Mouse (Mus musculus) hindbrain, embryonic 14.5 days (tissue): ENCODE measurements at regions not wholly inside any gene's neighbourhood (a gene's known extent, or its start where the extent isn't known, plus 50 kb on each side); places are given as distances from the start of the nearest gene placed in this dataset.

Experiments
- ATAC-seq: fragments of 200-750 bp; cut with Nextera tagmentation; 2 replicates; pipeline ENCODE4 v1.8.0; 2017; ENCODE audit warnings: moderate number of reproducible peaks, mild to moderate bottlenecking, moderate TSS enrichment, moderate library complexity; ENCODE audit not compliant: low FRiP score
- DNase-seq: peaks from one replicate; pipeline ENCODE4 v3.0.0-alpha.2; 2015; ENCODE audit warnings: low spot score
- H3K27ac ChIP-seq: fragments of 300-500 bp; sonication (generic); 2 replicates; pipeline ENCODE4 v1.5.1; 2014; ENCODE audit warnings: mild to moderate bottlenecking, moderate library complexity
- H3K27me3 ChIP-seq: fragments of 300-500 bp; sonication (generic); 2 replicates; pipeline ENCODE4 v1.6.1; 2014; ENCODE audit warnings: mild to moderate bottlenecking, low read length, mixed read lengths; ENCODE audit not compliant: control insufficient read depth, insufficient read depth
- H3K36me3 ChIP-seq: fragments of 300-500 bp; sonication (generic); replicated peaks from 2 replicates; pipeline ENCODE4 v1.6.1; 2014; ENCODE audit not compliant: control insufficient read depth, insufficient read depth
- H3K4me1 ChIP-seq: fragments of 300-500 bp; sonication (generic); replicated peaks from 2 replicates; pipeline ENCODE4 v1.6.1; 2014; ENCODE audit warnings: antibody characterized with exemption, low read length, mixed read lengths; ENCODE audit not compliant: control insufficient read depth, insufficient read depth
- H3K4me2 ChIP-seq: fragments of 300-500 bp; sonication (generic); replicated peaks from 2 replicates; pipeline ENCODE4 v1.6.1; 2014; ENCODE audit warnings: mild to moderate bottlenecking, moderate library complexity
- H3K4me3 ChIP-seq: fragments of 300-500 bp; sonication (generic); replicated peaks from 2 replicates; pipeline ENCODE4 v1.5.1; 2014; ENCODE audit warnings: mild to moderate bottlenecking, low read length
- H3K9ac ChIP-seq: fragments of 300-500 bp; sonication (generic); 2 replicates; pipeline ENCODE4 v1.6.1; 2014
- H3K9me3 ChIP-seq: fragments of 300-500 bp; sonication (generic); 2 replicates; pipeline ENCODE4 v1.6.1; 2016; ENCODE audit warnings: low read length; ENCODE audit not compliant: control insufficient read depth
- WGBS: fragments of 180-500 bp; shearing (Covaris S2); extraction: QIAGEN DNeasy Blood & Tissue Kit; methylation state at CpG from one replicate; pipeline ENCODE4 v1.1.7; 2014; 5-methylcytosine and 5-hydroxymethylcytosine counted together

- DNase-seq: peak; percentile 37
- H3K9ac ChIP-seq: no peak overlapping the region
- no peaks in the 10 kb centered on the region for H3K4me1 ChIP-seq
- H3K9me3 ChIP-seq: no peaks in the 10 kb centered on the region
- ATAC-seq: peak; percentile 62; the same call in 1 of the 2 replicates
- H3K27ac ChIP-seq: no peak overlapping the region
- no peak overlapping the region for H3K4me3 ChIP-seq
- WGBS: 61% methylated on average over 2 of the region's 2 CpGs
- H3K36me3 ChIP-seq: no peaks in the 10 kb centered on the region
- H3K27me3 ChIP-seq: no peaks in the 10 kb centered on the region
- H3K4me2 ChIP-seq: no peak overlapping the region
Measured at GRCm38 (mm10) chr5:97582509-97582908, 125.7 kb upstream of the Gk2 start.

GRCm38 (mm10) chr5:97565486-97565885, 108.7 kb upstream of the Gk2 start:
- 83% methylated on average over 5 of the region's 5 CpGs for WGBS
- ATAC-seq: no peak
- Histone ChIP-seq H3K4me1 (no peaks in the 10 kb centered on the region), H3K36me3 (no peaks in the 10 kb centered on the region), H3K27me3 (no peaks in the 10 kb centered on the region), H3K4me3 (no peak overlapping the region), H3K27ac (no peak overlapping the region), H3K9me3 (no peaks in the 10 kb centered on the region), H3K4me2 (no peak overlapping the region), H3K9ac (no peak overlapping the region)
- no peak for DNase-seq

GRCm38 (mm10) chr5:97563724-97564123, 106.9 kb upstream of the Gk2 start:
- H3K4me3 ChIP-seq: no peak overlapping the region
- 77% methylated on average over 6 of the region's 6 CpGs for WGBS
- H3K4me1 ChIP-seq: no peaks in the 10 kb centered on the region
- ATAC-seq (no peak), DNase-seq (no peak)
- H3K27me3 ChIP-seq: no peaks in the 10 kb centered on the region
- H3K36me3 ChIP-seq: no peaks in the 10 kb centered on the region
- no peak overlapping the region for H3K27ac ChIP-seq
- H3K4me2 ChIP-seq: no peak overlapping the region
- no peak overlapping the region for H3K9ac ChIP-seq
- no peaks in the 10 kb centered on the region for H3K9me3 ChIP-seq

- 84% methylated on average over 6 of the region's 6 CpGs for WGBS
- no peaks in the 10 kb centered on the region for H3K27me3 ChIP-seq
Measured at GRCm38 (mm10) chr5:97554274-97554673, 97.5 kb upstream of the Gk2 start.

GRCm38 (mm10) chr5:97553122-97553521, 96.3 kb upstream of the Gk2 start:
- H3K9ac ChIP-seq: no peak overlapping the region
- WGBS: 62% methylated on average over 3 of the region's 3 CpGs
- H3K36me3 ChIP-seq: no peaks in the 10 kb centered on the region
- H3K27me3 ChIP-seq: no peaks in the 10 kb centered on the region
- ATAC-seq: no peak
- no peaks in the 10 kb centered on the region for H3K9me3 ChIP-seq
- no peak overlapping the region for H3K27ac ChIP-seq
- no peak for DNase-seq
- H3K4me3 ChIP-seq: no peak overlapping the region
- no peaks in the 10 kb centered on the region for H3K4me1 ChIP-seq
- no peak overlapping the region for H3K4me2 ChIP-seq

More at GRCm38 (mm10) chr5:97554274-97554673, 97.5 kb upstream of the Gk2 start:
- Histone ChIP-seq H3K4me3 (no peak overlapping the region), H3K9ac (no peak overlapping the region), H3K27ac (no peak overlapping the region), H3K4me1 (no peaks in the 10 kb centered on the region), H3K9me3 (no peaks in the 10 kb centered on the region), H3K4me2 (no peak overlapping the region), H3K36me3 (no peaks in the 10 kb centered on the region)
- ATAC-seq (no peak), DNase-seq (no peak)

GRCm38 (mm10) chr5:97537492-97538257, 80.9 kb upstream of the Gk2 start:
- DNase-seq (no peak), ATAC-seq (peak; percentile 66; the same call in 1 of the 2 replicates)
- no peak overlapping the region for H3K4me3 ChIP-seq
- H3K4me2 ChIP-seq: no peak overlapping the region
- peaks cover 3% of the 10 kb centered on the region; the same call in 1 of the 2 replicates for H3K27me3 ChIP-seq
- H3K4me1 ChIP-seq: no peaks in the 10 kb centered on the region
- no peaks in the 10 kb centered on the region for H3K36me3 ChIP-seq
- H3K9ac ChIP-seq: no peak overlapping the region
- no peak overlapping the region for H3K27ac ChIP-seq
- no peaks in the 10 kb centered on the region for H3K9me3 ChIP-seq
- 20% methylated on average over 3 of the region's 3 CpGs for WGBS

GRCm38 (mm10) chr5:97533733-97534132, 76.9 kb upstream of the Gk2 start:
- ATAC-seq: no peak
- Histone ChIP-seq H3K27ac (no peak overlapping the region), H3K4me3 (no peak overlapping the region), H3K27me3 (peaks cover 3% of the 10 kb centered on the region; the same call in 1 of the 2 replicates), H3K4me1 (no peaks in the 10 kb centered on the region), H3K36me3 (no peaks in the 10 kb centered on the region), H3K9ac (no peak overlapping the region), H3K9me3 (no peaks in the 10 kb centered on the region), H3K4me2 (no peak overlapping the region)
- 65% methylated on average over 5 of the region's 5 CpGs for WGBS
- no peak for DNase-seq

- Histone ChIP-seq H3K4me3 (no peak overlapping the region), H3K9me3 (no peaks in the 10 kb centered on the region), H3K4me1 (no peaks in the 10 kb centered on the region), H3K36me3 (no peaks in the 10 kb centered on the region), H3K27me3 (no peaks in the 10 kb centered on the region), H3K9ac (no peak overlapping the region), H3K27ac (no peak overlapping the region), H3K4me2 (no peak overlapping the region)
- DNase-seq (no peak), ATAC-seq (no peak)
- 71% methylated on average over 5 of the region's 5 CpGs for WGBS
Measured at GRCm38 (mm10) chr5:97527555-97527954, 70.7 kb upstream of the Gk2 start.
